Mouse (Mus musculus) CD4-positive naive resting alpha-beta T cell, adult 57 days (primary cell): ENCODE data around the gene Uvssa. TPM values are rescaled to one million over a fixed set of nuclear protein-coding genes. Genes with fewer than 3 reads are reported as not detected.

ENCODE experiments used
- total RNA-seq: library from RNA; stranded (reverse); gene quantifications from one replicate; pipeline ENCODE4 v1.2.4, GENCODE M21; 2023

The Uvssa gene
- 21.1 TPM for total RNA-seq

GRCm38 (mm10) chr5:33378302-33378854 lies at the start of gene Uvssa:
TSS of gene Uvssa (plus strand) at chr5:33378549.

GRCm38 (mm10) chr5:33335273-33335976 lies 42.9 kb upstream of the Uvssa start, which contains the start of gene Maea:
TSS of gene Maea (plus strand) at chr5:33335509.

GRCm38 (mm10) chr5:33433201-33434138 lies 55.1 kb downstream of the Uvssa start, which contains the start of gene Nkx1-1:
TSS of gene Nkx1-1 (minus strand) at chr5:33433976.

Other genes starting within 250 kb of the Uvssa start
- gene Spon2, start 160.1 kb upstream of the Uvssa start, total RNA-seq, result 0.53 TPM
- gene Ctbp1, start 103.6 kb upstream of the Uvssa start, total RNA-seq, result 232 TPM
- 68.7 TPM for gene Maea, start 43.0 kb upstream of the Uvssa start, total RNA-seq
- not detected for gene Nkx1-1, start 55.4 kb downstream of the Uvssa start, total RNA-seq